Mouse (Mus musculus) erythroblast, adult 5-6 weeks (primary cell): Measurements from ENCODE around the gene Lrrc1. TPM values are rescaled to one million over a fixed set of nuclear protein-coding genes. Genes with fewer than 3 reads are reported as not detected.

Experiments
- ATAC-seq: replicated peaks from 2 replicates; pipeline ENCODE4 v1.8.0; 2016; ENCODE audit warnings: moderate number of reproducible peaks, mild to moderate bottlenecking, moderate TSS enrichment, inconsistent platforms; ENCODE audit not compliant: poor library complexity, low FRiP score, severe bottlenecking
- total RNA-seq, 2 experiments: library from RNA; stranded (forward) in 1 of 2; stranded (reverse) in 1 of 2; fragments of 150-400 nt in 1 of 2; fragments of 200-764, 138-1000 nt in 1 of 2; gene quantifications; 2 replicates each; pipeline versions ENCODE4 v1.2.3 to v1.2.4; 2015 to 2017; ENCODE audit warnings: low replicate concordance in 2 of 2

Lrrc1 gene
- total RNA-seq, 2 experiments from 2014 or later: 0.96 to 2.4 TPM

DNA sequence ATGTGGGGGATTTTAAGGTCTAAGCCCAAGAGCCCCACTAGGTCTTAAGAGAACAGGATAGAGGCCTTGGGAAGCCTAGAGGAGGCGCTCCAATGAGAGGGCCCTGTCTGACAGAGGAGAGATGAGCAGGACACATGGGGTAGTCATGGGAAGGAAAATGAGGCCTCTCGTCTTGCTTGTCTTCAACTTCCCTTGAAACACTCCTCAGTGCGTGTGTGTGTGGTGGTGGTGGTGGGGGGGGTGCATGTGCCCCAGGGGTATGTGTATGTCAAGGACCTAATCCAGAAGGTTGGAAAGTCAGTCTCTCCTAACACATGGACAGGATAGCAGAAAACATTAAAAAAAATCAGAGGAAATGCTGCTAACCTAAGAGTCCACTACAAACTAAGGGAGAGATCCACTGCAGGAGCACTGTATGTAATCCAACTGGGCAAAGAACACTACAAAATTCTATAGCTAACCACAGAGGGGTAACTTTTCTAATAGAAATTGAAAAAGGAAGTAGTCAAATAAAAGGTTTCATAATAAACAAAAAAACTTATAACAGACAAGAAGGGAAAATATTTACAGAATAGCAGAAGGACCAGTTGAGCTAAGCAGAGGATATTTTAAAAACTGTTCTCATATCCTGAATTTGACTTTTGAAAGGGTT lies 36.8 kb downstream of the Lrrc1 start:
- no peak for ATAC-seq

DNA sequence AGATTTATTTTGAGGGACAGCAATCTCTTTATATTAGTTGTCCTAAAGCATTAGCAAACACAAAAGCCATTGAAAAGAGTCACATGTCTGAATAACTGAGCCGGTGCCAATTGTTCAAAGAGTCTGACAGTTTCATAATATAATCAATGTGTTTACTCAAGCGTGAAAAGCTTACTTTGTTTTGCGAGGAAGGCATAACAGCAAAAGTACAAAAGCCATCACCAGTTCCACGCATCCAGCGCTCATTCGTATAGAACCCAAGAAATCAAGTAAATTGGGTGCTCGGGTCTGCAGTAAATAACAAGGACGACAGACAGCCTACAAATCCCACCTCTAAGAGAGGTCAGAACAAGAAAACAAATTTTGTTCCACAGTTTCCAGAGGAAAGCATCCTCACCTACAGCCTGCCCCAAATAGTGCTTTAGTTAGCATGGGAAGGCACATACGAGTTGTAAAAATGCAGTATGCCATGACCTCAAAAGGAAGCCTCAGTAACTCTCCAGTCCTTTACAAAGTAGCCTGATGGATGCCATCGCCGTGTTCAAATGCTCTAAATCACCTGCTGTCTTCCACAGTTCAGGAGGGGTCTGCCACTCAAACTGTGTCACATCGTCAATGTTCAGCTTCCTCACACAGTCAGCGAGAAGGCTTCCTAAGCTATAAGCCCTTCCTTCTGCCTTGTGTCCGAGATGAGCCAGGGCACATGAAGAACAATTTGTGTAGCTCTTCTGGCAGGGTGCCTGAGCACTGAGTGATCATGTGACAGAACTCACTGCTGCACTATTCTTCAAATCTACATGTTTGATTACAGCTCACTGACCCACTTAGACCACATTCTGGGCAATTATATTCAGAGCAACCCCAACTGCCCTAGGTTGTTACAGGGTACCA lies 41.9 kb downstream of the Lrrc1 start:
- no peak for ATAC-seq

DNA sequence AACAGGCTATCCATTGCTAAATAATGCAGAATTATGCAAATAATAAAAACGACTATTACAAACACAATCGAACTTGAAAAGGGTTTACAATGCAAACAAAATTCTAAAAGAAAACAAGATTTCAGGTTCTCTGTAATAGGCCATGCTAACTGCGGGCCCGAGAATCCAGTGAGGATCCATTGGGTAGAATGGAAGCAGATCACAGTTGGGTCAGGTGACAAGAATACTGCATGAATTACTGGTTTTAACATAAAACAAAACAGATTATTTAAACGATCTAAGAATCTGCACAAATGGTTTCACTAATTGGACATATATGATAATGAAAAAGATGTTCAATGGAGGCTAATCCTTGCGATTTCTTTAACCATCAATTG lies 42.5 kb downstream of the Lrrc1 start:
- ATAC-seq: no peak

DNA sequence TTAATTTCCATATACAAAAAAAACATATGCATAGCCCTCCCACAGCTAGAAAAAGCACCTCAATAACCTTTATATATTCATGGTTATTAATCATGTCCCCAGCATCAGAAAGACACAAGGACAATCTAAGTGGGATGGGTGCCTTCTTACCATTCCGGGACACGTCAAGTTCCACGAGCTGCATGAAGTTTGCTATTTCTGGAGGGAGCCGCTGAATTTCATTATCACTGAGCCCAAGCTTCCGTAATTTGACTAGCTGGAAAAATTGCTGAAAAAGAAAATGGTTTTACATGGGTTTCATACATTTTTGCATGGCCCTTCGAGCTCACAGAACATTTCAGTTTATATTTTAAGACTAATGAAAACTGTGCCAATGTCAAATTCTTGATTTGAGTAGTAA lies 45.6 kb downstream of the Lrrc1 start:
- no peak for ATAC-seq

GRCm38 (mm10) chr9:77498406-77498805 lies 46.3 kb downstream of the Lrrc1 start:
- ATAC-seq: no peak

DNA sequence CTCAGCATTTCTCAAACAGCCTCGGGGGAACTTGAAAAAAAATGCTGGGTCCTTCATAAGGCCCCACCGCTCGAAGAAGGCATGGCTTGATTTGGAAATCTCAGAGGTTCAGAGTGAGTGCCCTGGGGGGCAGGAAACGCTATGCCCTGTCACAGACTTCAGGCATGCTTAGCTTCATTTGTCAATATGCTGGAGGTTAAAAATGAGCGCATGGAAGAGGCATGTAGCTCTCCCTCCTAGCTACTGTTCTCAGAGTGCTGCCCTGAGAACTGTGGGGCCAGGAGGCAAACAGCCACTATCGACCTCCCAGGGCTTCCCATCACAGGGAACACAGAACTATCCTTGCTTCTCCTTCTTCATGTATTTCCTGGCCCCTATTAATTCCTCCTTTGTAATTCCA lies 47.5 kb downstream of the Lrrc1 start:
- ATAC-seq: no peak

DNA sequence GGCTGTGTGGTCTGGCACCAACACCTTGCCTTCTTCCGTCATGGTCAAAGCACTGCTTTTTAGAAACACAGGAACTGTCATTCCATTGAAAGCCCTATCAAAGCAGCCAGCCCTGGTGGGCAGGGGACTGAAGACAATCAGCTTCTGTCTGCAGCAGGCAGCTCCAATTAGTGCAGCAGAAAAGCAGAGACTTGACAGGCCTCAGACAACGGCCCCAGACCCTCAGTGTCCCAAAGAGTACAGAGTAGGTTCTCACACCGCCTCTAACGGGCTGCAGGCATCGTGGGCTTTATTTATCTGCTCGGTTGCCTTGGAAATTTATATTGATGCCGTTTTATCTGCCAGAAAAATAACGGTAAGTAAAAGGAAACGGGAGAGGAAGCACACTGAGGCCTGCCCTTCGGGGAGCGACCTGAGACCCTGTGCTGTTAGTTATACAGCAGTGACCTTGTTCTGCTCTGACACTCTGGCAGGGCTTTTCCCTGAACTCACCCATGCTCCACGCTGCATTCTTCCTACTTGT lies 48.1 kb downstream of the Lrrc1 start:
- ATAC-seq: no peak

GRCm38 (mm10) chr9:77494307-77494706 lies 50.4 kb downstream of the Lrrc1 start:
- ATAC-seq: no peak

DNA sequence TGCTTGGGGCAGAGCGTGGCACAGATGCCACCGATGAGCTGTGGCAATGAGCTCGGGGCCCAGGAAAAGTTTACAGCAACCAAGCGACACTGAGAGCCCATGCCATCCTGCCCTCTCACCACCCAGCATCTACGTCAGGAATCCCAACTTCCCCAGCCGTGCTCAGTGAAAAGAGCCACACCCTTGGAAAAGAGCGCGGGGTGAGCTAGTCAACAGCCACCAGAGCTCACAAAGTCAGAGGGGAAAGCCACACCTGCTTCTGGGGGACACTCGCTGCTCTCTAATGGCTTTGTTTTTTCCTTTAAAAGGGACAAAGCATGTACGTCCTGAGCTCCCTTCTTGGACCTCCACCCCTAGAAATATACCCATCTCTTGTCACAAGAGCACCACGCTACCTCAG lies 56.1 kb downstream of the Lrrc1 start:
- ATAC-seq: no peak

- ATAC-seq: no peak
Measured at GRCm38 (mm10) chr9:77487427-77487826, 57.2 kb downstream of the Lrrc1 start.

DNA sequence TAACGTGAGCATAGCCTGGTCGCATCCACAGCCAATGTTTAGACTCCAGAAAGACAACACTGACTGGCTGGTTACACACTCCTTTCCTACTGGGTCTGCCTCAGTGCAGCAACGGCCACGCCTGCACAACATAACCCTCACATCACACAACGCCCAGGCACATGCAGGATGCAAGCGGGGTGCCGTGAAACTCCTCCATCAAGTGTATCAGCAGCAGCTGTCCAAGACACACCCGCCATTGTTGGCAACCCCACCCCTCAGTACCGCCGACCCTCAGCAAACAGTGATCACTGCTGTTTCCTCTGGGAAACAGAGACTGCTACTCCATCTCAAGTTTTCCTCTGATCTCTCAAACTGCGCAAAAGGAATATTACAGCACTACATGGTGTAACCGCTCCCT lies 58.8 kb downstream of the Lrrc1 start:
- no peak for ATAC-seq

DNA sequence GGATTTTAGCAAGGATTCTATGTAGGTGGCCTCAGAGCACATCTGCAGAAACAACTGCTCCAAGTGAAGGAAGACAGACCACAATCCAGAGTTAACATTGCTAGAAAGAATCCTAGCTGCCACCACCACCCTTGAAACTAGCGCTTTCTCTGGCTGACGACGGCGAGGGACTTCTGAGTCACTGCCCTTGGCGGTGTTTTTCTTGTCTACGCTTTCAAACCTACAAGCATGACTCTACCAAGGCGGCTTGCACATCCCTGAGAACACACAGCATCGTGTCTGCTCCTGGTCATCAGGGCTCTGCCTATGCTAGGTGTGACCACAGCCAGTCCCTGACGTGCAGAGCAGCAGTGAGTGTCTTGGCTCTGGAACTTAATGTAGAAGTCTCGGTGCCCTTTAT lies 59.9 kb downstream of the Lrrc1 start:
- ATAC-seq: no peak

DNA sequence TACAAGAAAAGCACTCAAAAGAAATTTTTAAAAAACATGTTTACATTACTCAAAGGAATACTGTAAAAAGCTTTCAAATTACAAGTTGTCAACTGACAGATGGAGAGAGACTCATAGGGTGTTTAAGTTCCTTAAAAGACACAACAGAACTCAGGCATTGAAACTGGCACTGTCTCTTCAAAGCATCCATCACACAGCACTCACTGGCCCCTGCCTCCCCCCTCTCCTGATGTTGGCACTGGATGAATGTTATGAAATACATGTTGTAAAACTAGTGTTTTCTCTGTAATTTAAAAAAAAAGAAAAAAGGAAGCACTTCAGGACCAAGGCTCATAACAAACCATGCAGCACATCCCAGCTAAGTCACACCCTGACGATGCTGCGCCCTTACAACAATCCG lies 61.1 kb downstream of the Lrrc1 start:
- no peak for ATAC-seq

GRCm38 (mm10) chr9:77482281-77482680 lies 62.4 kb downstream of the Lrrc1 start:
- ATAC-seq: no peak

- ATAC-seq: no peak
Measured at GRCm38 (mm10) chr9:77481380-77481779, 63.3 kb downstream of the Lrrc1 start.

DNA sequence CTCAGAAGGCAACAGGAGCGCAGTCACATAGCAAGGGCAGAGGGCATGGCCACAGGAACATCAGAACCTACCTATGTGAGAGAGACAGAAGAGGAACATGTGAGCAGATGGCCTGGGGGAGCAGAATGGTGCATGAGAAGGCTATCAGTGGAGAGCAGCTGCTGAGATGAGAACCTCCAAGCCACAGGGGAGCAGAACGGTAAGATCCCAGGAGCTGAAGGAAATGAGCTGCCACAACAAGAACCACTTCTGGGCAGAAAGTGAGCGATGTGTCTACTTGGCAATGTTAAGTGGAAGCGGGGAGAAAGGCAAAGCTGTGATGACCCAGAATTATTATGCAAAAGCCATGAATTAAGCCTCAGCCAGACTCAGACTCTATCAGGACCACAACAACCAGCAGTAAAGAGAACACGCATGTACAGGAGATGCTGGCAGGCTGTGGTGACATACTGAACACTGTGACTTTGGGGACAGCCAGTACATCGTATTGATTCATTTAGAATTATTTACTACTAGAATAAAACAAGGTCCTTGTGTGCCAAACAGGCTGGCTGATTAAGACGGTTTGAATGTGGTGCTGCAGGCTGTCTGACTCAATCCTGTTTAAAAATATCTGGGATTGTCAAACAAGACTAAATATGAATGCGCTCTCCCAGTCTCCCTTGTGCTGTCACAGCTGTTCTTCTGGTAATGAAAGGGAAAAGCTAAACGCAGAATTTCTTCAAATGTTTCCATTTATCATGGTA lies 63.9 kb downstream of the Lrrc1 start:
- no peak for ATAC-seq

- no peak for ATAC-seq
Measured at GRCm38 (mm10) chr9:77480001-77480400, 64.7 kb downstream of the Lrrc1 start.

DNA sequence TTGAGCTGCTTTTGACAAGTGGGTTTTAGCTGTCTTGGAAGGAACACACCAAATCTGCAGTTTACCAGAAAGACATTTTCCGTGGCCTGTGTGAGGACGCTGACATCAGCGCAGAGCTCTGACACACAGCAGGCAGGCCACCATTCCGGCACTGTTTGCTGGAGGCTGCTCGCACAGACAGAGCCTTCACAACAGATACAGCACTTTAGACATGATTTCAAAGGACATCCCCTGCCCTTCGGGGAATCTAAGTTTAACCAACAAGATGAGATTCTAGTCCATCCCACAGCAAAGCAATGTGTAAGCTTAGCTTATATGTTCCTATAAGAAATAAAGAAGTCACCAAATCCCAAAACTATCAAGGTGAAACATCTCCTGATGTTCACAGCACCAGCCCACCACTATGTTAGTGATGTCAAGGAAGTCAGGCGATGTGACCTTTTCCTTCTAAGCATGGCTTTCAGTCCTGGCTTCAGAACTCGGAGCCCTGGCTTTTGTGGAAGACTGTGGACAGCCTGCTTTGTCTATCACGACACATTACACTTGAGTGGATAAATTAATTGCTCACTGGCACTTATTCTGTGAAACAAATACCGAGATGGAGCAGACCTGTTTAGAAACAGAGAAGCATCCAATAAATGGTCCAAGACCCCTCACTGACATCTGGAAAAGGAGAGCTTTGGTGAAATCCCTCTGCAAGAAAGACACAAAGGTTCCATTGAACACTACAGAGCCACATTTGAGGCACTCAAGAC lies 66.3 kb downstream of the Lrrc1 start:
- no peak for ATAC-seq

GRCm38 (mm10) chr9:77474535-77474934 lies 70.1 kb downstream of the Lrrc1 start:
- ATAC-seq: no peak

GRCm38 (mm10) chr9:77472557-77472956 lies 72.1 kb downstream of the Lrrc1 start:
- no peak for ATAC-seq
